Mouse (Mus musculus) right cerebral cortex, postnatal 36 days (tissue): Measurements from ENCODE around the gene Lrmp.
"Not testable (repeated sequence)": the region's sequence is repeated elsewhere in the genome, so short reads cannot be mapped to it uniquely, and the experiment has no call there.

Experiments
- DNase-seq, 2 experiments: peaks; one replicate each; pipeline ENCODE4 v3.0.0; 2022; ENCODE audit warnings: low spot score in 2 of 2, mixed read lengths in 1 of 2

Lrmp gene

DNA sequence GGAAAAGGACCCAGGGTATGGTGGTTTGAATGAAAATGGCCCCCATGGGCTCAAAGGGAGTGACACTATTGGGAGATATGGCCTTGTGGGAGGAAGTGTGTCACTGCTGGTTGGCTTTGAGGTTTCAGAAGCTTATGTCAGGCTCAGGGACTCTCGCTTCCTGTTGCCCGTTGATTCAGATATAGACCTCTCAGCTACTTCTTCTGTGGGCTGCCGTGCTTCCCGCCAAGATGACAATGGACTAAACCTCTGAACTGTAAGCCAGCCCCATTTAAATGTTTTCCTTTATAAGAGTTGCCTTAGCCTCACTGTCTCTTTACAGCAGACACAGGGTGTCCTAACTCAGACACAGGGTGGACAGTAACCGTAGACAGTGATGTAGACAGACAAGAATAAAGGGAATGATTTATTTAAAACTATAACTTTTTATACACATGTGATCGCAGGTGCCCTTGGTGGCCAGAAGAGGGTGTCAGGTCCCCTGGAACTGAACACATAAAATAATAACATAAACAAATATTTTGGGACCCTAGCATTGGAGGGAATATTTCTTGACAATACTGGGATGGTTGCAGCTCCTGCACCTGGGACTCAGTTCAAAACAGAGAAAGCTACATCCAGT, at the start of gene Lrmp:
Gene Lrmp, plus strand, starts transcription at position 178 of the 622 bp plus-strand sequence.
- no peak for DNase-seq

- DNase-seq, result no peak
Observed at GRCm38 (mm10) chr6:145066416-145066815, 49.0 kb upstream of the Lrmp start.

GRCm38 (mm10) chr6:145067679-145068078, 47.8 kb upstream of the Lrmp start:
- DNase-seq, result no peak

- no peak for DNase-seq
Observed at GRCm38 (mm10) chr6:145069397-145069796, 46.1 kb upstream of the Lrmp start.

- no peak for DNase-seq
Observed at GRCm38 (mm10) chr6:145069921-145070320, 45.5 kb upstream of the Lrmp start.

- DNase-seq, result no peak
Observed at GRCm38 (mm10) chr6:145074461-145074860, 41.0 kb upstream of the Lrmp start.

DNA sequence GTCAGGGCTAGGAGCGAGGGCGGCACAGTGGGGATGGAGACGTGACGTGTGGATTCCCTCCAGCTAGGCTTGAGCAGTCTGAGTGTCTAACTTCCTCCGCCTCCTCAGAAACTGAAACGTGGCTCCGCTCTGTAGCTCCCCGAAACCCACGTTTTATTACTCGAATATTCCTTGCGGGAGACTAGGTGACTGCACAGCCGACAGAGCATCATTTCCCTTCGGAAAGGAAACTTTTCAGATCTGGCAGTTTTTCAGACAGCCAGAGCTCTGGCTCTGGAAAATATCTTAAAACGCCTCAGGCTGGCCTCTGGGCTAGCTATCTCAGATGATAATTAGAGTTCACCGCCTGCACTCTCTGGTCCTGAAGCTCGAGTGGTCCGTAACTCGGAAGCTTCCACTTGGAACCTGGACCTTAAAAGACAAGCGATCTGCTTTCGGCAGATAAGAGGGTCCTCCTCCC, 40.3 kb upstream of the Lrmp start:
- peak; percentile 28 to 39 for DNase-seq

DNA sequence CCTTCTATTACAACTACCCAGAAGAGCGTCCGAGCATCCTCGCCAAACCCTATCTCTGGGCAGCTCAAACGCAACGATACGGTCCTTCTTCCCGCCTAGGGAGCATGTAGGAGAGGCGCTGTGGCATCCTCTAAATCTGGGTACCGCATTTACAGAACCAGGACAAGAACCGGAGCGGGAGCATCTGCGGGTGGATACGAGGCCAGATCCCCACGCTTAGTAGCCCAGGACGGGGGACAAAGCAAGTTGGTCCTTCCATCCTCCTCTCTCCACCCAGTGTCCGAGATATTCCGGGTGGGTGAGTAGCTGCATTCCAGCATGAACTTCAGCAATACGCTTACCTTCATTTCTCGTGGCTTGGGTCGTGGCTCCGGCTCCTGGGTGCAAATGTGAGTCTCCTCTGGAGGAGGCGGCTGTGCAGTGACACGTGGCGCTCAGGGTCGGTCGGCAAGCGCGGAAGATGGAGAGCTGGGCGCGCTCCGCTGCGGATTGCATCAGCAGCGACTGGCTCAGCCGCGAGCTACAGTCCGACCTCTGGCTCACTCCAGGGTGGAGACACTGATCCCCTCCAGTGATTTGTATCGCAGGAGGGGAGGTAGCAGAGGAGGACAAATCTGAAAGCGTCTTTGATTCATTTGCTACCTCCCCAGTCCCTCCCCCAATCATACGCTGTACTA, 39.8 kb upstream of the Lrmp start, which contains the start of gene Bcat1:
Gene Bcat1, minus strand, starts transcription at position 637 of the 677 bp plus-strand sequence.
- DNase-seq, result no peak

- no peak for DNase-seq
Observed at GRCm38 (mm10) chr6:145076286-145076685, 39.2 kb upstream of the Lrmp start.

GRCm38 (mm10) chr6:145079087-145079759, 36.2 kb upstream of the Lrmp start:
- DNase-seq, result no peak

DNA sequence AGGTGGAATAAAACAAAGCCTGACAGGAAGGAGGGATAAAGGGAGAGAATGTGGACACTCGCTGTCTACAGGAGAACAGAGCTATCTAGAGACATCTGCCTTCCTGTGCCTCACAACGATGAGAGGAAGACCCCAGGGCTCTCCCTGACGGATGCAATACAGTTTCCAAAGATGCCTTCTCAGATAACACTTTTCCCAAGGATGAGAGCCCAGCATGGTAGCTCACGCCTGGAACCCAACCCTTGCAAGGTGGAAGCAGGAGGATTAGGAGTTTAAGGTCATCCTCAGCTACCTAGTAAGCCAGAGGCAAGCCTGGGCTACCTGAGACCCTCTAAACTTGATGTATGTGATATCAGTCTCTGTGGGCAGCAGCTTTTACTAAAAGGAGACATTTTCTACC, 33.7 kb upstream of the Lrmp start:
- no peak for DNase-seq

- DNase-seq, result no peak
Observed at GRCm38 (mm10) chr6:145084343-145085117, 30.9 kb upstream of the Lrmp start.

GRCm38 (mm10) chr6:145088451-145089113, 26.9 kb upstream of the Lrmp start:
- no peak for DNase-seq

- DNase-seq, result no peak
Observed at GRCm38 (mm10) chr6:145089373-145089772, 26.1 kb upstream of the Lrmp start.

DNA sequence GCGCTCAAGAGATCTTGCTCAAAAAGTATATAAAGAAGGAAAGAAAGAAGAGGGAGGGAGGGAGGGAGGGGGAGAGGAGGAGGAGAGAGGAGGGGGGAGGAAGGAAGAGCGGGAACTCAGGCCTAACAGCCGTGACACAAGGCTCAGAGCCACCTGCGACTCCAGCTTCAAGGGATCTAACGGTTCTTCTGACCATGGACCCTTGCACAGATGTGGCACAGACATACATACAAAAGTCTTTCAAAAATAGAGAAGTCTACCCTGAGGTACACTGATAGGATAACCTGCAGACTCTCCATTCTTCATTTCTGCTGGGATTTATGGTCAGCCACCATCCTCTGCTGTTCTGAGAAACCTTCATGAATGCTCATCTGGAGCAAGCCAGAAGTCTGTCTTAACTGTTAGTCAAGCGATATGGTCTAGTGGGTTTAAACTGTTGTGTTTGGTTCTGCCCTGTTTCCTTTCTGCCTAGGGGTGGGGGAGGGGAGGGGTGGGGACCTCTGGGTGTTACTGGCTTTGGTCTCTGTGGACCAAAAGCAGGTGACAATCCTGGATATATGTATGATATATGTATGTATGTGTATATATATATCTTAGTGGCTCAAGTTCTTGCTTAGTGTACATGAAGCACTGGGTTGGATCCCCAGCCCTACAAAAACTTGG, 25.1 kb upstream of the Lrmp start:
- DNase-seq, result no peak

GRCm38 (mm10) chr6:145090928-145091327, 24.5 kb upstream of the Lrmp start:
- DNase-seq, result no peak

DNA sequence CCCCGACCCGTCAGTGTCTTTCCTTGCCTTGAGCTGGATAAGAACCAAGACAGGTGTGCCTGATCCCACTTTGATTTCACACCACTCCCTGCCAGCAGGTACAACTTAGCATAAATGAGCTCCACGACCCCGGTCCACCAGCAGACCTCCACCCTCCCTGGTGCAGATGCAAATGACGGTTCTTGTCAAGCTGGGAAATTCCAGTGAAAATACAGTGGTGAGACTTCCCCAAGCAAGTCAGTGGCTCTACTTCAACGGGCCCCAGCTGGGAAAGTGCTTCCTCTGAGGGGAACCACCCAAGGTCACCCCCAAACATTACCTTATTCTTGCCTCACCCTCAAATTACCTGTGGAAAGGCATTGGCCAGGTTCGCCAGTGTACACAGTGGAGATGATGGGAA, 23.5 kb upstream of the Lrmp start:
- DNase-seq, result no peak

GRCm38 (mm10) chr6:145093038-145093622, 22.3 kb upstream of the Lrmp start:
- not testable (repeated sequence) for DNase-seq

DNA sequence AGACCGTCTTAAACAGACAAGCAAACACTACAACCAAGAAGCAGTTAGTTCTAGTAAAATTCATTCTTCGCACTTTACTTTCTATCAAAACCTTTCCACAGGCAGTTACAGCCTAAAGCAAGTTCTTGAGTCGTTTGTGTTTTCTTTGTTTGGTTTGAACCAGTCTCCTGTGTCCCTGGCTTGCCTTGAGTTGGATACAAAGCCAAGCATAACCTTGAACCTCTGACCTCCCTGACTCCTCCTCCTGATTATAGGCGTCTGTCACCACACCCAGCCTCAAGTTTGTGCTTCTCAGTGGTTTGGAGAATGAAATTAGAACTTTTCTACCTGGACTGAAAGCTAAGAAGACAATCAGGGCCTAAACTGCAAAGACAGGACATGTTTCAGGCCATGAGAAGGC, 21.0 kb upstream of the Lrmp start:
- DNase-seq, result no peak

- DNase-seq, result no peak
Observed at GRCm38 (mm10) chr6:145100923-145101322, 14.5 kb upstream of the Lrmp start.
